Mouse (Mus musculus) limb, embryonic 10.5 days (tissue): ENCODE measurements around the gene Spry1. TPM values are rescaled to one million over a fixed set of nuclear protein-coding genes. Genes with fewer than 3 reads are reported as not detected.

Experiments used
- DNase-seq: peaks from one replicate; pipeline ENCODE4 v3.0.0-alpha.2; 2017; ENCODE audit warnings: low spot score
- H3K27ac ChIP-seq: fragments of 300-500 bp; sonication (generic); 2 replicates; pipeline ENCODE4 v1.5.1; 2016; ENCODE audit warnings: mild to moderate bottlenecking
- H3K27me3 ChIP-seq: fragments of 300-500 bp; sonication (generic); 2 replicates; pipeline ENCODE4 v1.6.1; 2016; ENCODE audit warnings: low read depth, mild to moderate bottlenecking; ENCODE audit not compliant: poor library complexity, severe bottlenecking
- H3K36me3 ChIP-seq: fragments of 300-500 bp; sonication (generic); 2 replicates; pipeline ENCODE4 v1.6.1; 2016; ENCODE audit warnings: mild to moderate bottlenecking, moderate library complexity
- H3K4me1 ChIP-seq: fragments of 300-500 bp; sonication (generic); 2 replicates; pipeline ENCODE4 v1.6.1; 2016
- H3K4me3 ChIP-seq: fragments of 300-500 bp; sonication (generic); 2 replicates; pipeline ENCODE4 v1.5.1; 2016; ENCODE audit warnings: mild to moderate bottlenecking, moderate library complexity
- H3K9me3 ChIP-seq: fragments of 300-500 bp; sonication (generic); replicated peaks from 2 replicates; pipeline ENCODE4 v1.6.1; 2016; ENCODE audit warnings: mild to moderate bottlenecking
- WGBS: fragments of 180-500 bp; shearing (Covaris S2); methylation state at CpG from one replicate; pipeline ENCODE4 v1.1.7; 2016; 5-methylcytosine and 5-hydroxymethylcytosine counted together
- polyA plus RNA-seq: library from polyadenylated mRNA; unstranded; fragments of >200 nt; fragmentation: Nextera tagmentation; extraction: Ambion mirVana; gene quantifications from 2 replicates; pipeline ENCODE4 v1.2.1, GENCODE M21; 2016

Gene Spry1
- polyA plus RNA-seq, 1 experiment from 2014 or later = 28.0 TPM

DNA sequence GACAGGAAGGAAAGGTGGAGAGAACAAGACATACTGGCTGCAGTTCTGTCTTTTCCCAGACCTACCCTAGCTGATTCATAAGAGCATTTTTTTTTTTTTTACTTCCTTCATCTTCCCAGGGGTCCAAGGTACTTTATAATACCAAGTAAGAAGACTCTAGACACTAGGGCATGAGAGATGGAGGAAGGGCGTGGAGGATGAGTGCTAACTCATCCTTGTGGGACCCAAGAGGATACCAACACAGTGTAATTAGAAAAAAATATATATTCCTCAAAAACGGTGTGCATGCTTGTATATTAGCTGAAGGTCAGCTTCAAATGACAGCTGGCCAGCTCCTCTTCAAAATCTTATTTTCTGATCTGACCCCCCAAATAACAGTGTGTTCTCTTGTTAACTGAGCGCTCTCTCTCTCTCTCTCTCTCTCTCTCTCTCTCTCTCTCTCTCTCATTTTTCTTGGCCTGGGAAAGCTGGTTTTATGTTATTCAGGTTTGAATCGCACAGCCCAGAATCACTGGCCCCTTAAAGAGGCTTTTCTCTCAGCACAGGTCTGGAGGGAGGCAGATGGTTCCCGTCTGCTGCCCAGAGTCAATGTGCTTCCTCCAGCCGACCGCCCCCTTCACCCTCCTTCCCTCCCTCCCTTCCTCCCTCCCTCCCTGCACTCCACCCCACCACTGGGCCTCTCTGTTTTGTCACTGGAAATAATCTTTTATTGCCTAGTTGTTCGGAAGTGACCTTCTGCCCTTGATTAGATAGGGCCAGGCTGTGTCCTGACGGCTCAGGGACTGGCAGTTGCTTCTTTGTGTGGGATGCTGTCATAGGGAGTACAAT, 26.8 kb downstream of the Spry1 start:
- peak; percentile 68 for DNase-seq
- H3K4me3 ChIP-seq = no peak overlapping the region
- H3K9me3 ChIP-seq = peaks cover 5% of the 10 kb centered on the region
- peak overlapping the region; percentile 75 for H3K27ac ChIP-seq
- no peaks in the 10 kb centered on the region for H3K27me3 ChIP-seq
- peaks cover 29% of the 10 kb centered on the region for H3K4me1 ChIP-seq
- 20% methylated on average over 9 of the region's 9 CpGs for WGBS
- H3K36me3 ChIP-seq = peaks cover 12% of the 10 kb centered on the region

DNA sequence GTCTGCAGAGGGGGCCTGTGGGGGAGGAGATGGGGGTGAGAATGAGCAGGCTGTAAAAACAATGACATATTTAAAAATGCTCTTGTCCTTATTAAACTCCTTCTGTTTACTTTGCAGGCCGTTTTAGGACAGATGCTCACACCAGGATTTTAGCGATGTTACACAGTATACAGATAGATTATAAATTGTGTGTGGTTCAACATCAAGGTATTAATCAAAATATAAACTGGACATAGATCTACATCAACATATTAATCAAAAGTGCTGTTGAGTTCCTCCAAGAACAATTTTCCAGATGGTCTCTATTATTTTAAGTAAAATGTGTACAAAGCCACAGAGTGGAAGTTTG, 27.3 kb downstream of the Spry1 start:
- 32% methylated on average over 2 of the region's 2 CpGs for WGBS
- Histone ChIP-seq H3K9me3 (peaks cover 5% of the 10 kb centered on the region), H3K4me1 (peaks cover 32% of the 10 kb centered on the region), H3K27ac (peak overlapping the region; percentile 75; the same call in 1 of the 2 replicates), H3K27me3 (no peaks in the 10 kb centered on the region), H3K36me3 (peaks cover 12% of the 10 kb centered on the region), H3K4me3 (no peak overlapping the region)
- DNase-seq = no peak

DNA sequence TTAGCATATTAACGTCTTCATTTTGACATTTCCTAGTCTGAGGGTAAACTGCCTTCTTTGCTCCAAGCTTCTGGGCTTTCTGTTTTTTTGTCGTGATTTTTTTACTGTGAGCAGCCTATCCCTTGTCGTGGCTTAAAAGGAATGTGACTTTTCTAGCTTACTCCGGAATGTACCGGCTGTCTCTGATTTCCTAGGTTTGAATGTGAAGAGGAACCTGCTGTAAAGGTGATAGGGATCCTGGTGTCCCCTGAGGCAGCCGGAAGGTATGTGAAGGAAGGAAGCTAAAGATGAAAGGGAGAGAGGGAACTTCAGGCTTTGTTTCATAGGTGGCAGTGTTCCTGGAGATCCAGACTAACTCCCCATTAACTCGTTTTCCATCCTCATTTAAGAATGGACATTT, 28.0 kb downstream of the Spry1 start:
- WGBS = 33% methylated on average over 7 of the region's 7 CpGs
- H3K36me3 ChIP-seq = peaks cover 12% of the 10 kb centered on the region
- H3K27me3 ChIP-seq = no peaks in the 10 kb centered on the region
- no peak overlapping the region for H3K27ac ChIP-seq
- peaks cover 5% of the 10 kb centered on the region for H3K9me3 ChIP-seq
- DNase-seq = no peak
- peaks cover 39% of the 10 kb centered on the region for H3K4me1 ChIP-seq
- no peak overlapping the region for H3K4me3 ChIP-seq

DNA sequence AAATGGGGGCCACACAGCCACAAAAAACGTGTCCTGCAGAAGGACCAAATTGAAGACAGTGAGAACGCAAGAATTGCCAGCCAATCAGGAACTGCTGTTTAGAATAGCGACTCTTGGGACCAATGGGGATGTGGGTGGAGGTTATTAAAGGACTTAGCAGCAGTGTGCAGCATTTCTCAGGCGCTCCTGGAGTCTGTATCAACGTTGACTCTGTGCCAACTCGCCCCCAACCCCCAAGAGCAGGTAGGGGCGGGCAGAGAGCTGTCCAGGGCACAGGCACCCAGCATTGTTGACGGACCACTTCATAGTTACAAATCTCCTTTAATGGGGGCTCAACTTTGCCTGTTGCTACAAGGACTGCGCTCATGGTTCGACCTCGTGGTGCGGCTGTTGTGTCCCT, 28.9 kb downstream of the Spry1 start:
- Histone ChIP-seq H3K4me3 (no peak overlapping the region), H3K27ac (no peak overlapping the region), H3K9me3 (peaks cover 5% of the 10 kb centered on the region), H3K4me1 (peaks cover 48% of the 10 kb centered on the region), H3K27me3 (peaks cover under 1% of the 10 kb centered on the region; the same call in 1 of the 2 replicates), H3K36me3 (peaks cover 12% of the 10 kb centered on the region)
- WGBS = 93% methylated on average over 12 of the region's 12 CpGs
- DNase-seq = no peak

DNA sequence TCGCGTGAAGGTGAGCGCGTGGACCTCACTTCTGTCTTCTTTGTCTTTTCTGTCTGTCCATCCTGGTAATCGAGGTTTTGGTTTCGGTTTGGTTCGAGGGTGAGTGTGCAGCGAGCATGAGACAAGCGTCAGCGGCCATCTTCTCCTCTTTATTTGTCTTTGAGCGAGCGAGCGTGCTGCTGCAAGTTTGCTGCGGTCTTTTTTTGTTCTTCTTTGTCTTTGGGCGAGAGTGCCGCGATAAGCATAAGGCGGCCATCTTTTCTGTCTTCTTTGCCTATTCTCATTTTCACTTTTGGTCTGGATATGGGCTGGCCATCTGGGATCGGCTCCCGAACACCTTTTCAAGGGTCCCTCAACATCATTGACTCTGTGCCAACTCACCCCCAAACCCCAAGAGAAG, 29.4 kb downstream of the Spry1 start:
- WGBS = 97% methylated on average over 20 of the region's 20 CpGs
- Histone ChIP-seq H3K36me3 (peaks cover 12% of the 10 kb centered on the region), H3K9me3 (peaks cover 5% of the 10 kb centered on the region), H3K4me1 (peaks cover 52% of the 10 kb centered on the region), H3K27me3 (peaks cover 5% of the 10 kb centered on the region; the same call in 1 of the 2 replicates), H3K27ac (no peak overlapping the region), H3K4me3 (no peak overlapping the region)
- no peak for DNase-seq

DNA sequence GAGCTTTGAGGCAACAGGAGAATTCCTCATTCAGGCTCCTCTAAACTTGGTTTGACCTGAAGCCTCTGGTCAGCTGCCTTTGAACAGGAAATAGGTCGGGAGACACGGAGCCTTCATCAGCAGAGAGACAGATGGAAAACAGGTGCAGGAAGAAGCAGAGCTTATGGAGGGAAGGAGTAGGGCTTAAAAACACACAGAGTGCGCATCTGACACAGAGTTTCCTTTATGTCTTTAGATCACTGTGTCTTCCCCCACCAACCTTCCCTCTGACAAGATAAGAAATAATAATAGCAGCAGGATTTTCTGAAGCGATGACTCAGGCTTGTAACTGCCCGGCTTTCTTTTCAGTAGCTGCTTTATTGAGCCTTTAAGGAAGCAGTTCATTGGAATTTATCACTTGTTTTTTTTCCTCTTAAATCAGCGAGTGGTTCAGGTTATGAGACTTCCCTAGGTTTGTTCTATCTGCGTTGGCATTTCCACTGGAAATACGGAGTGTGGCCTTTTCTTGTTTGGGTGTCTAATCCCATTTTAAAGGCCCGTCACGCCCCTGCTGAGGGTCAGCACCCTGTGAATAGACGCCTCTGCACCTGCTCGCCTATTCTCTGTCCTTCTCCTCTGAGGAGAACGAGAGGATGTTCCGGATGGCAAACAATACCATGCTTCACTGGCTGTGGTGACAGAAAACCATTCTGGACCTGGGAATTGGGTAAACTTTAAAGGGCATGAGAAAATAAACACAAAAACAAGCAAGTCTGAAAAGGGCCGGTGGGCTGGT, 32.7 kb downstream of the Spry1 start:
- Histone ChIP-seq H3K9me3 (peaks cover 5% of the 10 kb centered on the region), H3K27me3 (peaks cover 15% of the 10 kb centered on the region), H3K27ac (no peak overlapping the region), H3K4me1 (peaks cover 28% of the 10 kb centered on the region), H3K36me3 (peaks cover 12% of the 10 kb centered on the region), H3K4me3 (no peak overlapping the region)
- DNase-seq = no peak
- WGBS = 48% methylated on average over 15 of the region's 15 CpGs

DNA sequence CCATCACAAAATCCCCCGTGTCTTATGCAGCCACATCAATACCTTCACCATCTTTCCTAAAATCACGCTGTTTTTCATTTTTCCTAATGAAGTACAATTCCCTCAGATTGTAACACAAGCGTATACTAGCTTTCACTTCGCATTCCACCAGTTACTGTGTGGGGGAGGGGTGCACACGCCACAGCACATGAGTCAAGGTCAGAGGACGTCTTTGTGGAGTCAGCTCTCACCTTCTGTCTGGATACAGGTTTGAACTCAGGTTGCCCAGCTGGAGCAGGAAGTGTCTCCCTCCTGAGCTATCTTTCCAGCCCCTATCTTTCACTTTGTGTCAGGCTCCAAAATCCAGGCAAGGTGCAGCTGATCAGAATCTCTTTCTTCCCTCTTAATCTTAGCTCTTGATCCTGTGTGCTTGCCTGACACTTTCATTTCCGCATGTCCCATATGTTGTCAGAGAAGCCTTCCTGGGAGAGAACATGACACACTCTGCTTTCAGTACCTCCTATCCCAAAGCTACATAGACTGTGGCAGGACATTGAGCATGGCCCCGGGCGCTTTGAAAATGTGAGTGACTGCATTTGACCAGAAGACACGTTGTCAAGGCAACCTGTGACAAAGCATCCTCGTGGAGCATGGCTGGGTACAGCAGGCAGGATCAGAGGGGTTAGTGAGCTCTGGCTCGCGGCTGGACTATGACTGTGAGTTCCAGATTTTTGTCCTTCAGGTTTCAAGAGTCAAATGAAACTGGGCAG, 33.9 kb downstream of the Spry1 start:
- 73% methylated on average over 13 of the region's 13 CpGs for WGBS
- no peak overlapping the region for H3K4me3 ChIP-seq
- DNase-seq = no peak
- peaks cover 24% of the 10 kb centered on the region for H3K4me1 ChIP-seq
- H3K36me3 ChIP-seq = peaks cover 8% of the 10 kb centered on the region
- H3K9me3 ChIP-seq = peaks cover 5% of the 10 kb centered on the region
- peaks cover 15% of the 10 kb centered on the region for H3K27me3 ChIP-seq
- no peak overlapping the region for H3K27ac ChIP-seq

DNA sequence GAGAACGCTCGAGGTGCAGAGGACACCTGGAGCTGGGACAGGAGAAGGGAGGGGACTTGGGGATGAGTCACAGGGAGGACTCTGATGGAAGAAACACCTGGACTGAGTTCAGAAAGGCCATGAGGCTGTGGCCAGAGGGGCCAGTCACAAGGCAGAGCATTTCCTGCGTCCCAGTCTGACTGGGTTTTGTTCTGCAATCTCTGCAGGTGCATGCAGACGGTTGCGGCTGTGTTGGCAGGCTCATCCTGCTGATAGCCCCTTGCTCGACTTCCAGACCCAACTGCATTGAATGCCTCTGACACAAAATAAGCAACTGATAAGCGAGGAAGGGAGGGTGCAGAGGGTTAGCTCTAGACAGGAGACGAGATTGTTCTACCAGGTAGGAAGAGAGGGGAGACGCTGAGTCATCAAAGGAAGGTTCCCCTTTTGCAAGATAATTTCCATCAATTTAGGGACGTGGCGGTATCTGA, 35.3 kb downstream of the Spry1 start:
- H3K9me3 ChIP-seq = no peaks in the 10 kb centered on the region
- no peak overlapping the region for H3K4me3 ChIP-seq
- peaks cover 15% of the 10 kb centered on the region for H3K27me3 ChIP-seq
- H3K27ac ChIP-seq = no peak overlapping the region
- no peak for DNase-seq
- H3K36me3 ChIP-seq = no peaks in the 10 kb centered on the region
- 81% methylated on average over 11 of the region's 11 CpGs for WGBS
- H3K4me1 ChIP-seq = peaks cover 24% of the 10 kb centered on the region

DNA sequence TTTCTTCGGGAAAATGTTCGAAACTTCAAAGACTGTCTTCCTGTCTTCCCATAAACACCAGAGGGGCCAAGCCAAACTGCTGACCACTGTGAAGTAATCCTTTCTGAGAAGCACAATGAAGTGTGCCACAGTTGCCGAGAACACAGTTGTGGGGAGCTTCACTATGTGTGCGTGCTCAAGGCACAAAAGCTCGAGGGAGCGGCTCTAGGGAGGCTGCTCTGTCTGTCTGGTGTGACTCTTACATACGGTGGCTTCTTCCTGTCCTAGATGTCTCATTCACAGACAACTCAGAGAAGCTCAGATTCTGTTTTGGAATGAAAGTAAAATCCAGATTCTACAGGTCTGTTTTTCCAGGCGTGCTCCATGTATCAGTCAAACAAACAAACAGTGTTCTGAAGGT, 36.5 kb downstream of the Spry1 start:
- H3K4me3 ChIP-seq = no peak overlapping the region
- 80% methylated on average over 8 of the region's 8 CpGs for WGBS
- peaks cover 15% of the 10 kb centered on the region for H3K27me3 ChIP-seq
- H3K27ac ChIP-seq = no peak overlapping the region
- H3K36me3 ChIP-seq = no peaks in the 10 kb centered on the region
- peaks cover 24% of the 10 kb centered on the region for H3K4me1 ChIP-seq
- DNase-seq = no peak
- no peaks in the 10 kb centered on the region for H3K9me3 ChIP-seq

DNA sequence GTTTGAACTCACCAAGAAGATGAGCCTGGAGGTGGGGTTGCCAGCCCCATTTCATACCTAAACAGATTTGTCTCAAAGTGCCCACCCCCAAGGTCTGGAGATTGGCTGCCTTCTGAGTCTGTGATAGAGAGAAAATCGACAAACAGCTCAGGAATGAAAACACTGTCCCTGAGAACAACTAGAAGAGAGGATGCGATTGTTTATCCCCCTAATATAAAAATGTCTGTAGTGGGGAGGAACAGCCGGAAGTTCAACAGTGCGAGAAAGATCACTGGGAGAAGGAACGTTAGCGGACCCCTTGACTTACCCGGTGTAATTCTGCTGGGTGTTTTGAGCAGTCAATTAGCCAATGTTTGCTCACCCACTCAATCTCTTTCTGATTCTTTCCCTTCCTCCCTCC, 46.5 kb downstream of the Spry1 start:
- WGBS = 38% methylated on average over 7 of the region's 7 CpGs

DNA sequence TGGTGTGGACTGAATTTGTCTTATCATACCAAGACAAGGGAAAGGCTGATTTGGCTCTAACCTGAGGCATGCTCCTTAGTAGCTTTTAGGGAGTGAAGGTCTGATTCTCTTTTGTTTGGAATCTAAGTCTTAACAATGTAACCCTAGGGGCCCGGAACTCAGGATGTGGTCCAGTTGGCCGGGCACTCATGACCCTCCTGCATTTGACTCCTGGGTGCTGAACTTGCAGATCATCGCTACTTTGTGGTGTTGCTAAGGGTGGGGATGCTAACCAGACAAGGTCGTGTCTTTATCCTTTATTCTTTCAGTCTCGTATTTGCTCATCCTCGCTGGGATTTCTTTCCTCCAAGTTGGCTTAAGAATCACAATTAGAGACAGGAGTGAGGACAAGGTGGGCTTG, 47.0 kb downstream of the Spry1 start:
- DNase-seq = no peak

More for the DNA sequence above, 46.5 kb downstream of the Spry1 start:
- H3K4me1 ChIP-seq = peaks cover 16% of the 10 kb centered on the region
- no peaks in the 10 kb centered on the region for H3K36me3 ChIP-seq
- DNase-seq = no peak
- no peak overlapping the region for H3K27ac ChIP-seq
- H3K9me3 ChIP-seq = no peaks in the 10 kb centered on the region
- H3K4me3 ChIP-seq = no peak overlapping the region
- peaks cover 16% of the 10 kb centered on the region for H3K27me3 ChIP-seq

DNA sequence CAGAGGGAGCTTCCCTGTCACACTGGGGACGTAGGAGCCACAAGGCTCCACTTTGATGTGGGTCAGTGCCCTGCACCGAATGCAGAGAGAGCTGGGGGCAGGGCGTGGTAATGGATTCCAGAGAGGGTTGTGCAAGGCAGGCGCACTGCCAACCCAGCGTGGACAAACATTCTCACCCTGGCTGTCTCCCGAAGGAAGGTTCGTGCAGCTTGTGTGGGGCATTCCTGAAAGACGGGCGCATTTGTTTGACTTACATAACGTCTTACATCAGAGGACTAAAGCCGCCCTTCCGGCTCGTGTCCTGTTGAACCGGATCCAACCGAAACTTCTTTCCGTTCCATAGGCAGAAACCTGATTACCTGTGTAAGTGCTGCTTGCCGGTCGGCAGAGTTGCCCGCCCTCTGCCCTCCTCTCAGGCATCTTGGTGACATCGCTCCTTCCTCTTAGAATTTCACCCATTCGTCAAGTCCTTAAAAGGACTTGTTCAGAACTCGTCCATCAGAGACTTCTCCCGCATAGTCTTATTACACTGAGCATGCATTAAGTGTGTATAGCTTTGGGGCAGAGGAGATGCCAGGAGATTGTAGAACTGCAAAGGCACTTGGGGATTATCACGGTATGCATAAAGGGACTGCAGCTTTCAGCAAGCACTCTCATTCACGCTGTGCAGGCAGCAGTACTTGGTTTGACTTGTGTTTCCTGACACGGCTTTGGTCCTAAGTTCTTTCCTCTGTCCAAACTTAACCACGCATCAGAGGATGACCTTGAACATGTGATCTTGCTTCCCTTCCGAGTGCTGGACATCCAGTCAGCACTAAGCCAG, 47.6 kb downstream of the Spry1 start:
- H3K27ac ChIP-seq = peak overlapping the region; percentile 76
- WGBS = 30% methylated on average over 28 of the region's 28 CpGs
- DNase-seq = peak; percentile 60
- no peaks in the 10 kb centered on the region for H3K36me3 ChIP-seq
- no peaks in the 10 kb centered on the region for H3K9me3 ChIP-seq
- H3K27me3 ChIP-seq = peaks cover 16% of the 10 kb centered on the region
- peak overlapping the region; percentile 43 for H3K4me3 ChIP-seq
- H3K4me1 ChIP-seq = peaks cover 16% of the 10 kb centered on the region

More for the DNA sequence above, 47.0 kb downstream of the Spry1 start:
- Histone ChIP-seq H3K27me3 (peaks cover 16% of the 10 kb centered on the region), H3K36me3 (no peaks in the 10 kb centered on the region), H3K4me1 (peaks cover 16% of the 10 kb centered on the region), H3K4me3 (peak overlapping the region; percentile 43), H3K9me3 (no peaks in the 10 kb centered on the region), H3K27ac (peak overlapping the region; percentile 76)
- WGBS = 24% methylated on average over 6 of the region's 6 CpGs
